Mouse (Mus musculus) liver, postnatal 0 days (tissue): ENCODE results near the gene Lipc. TPM values are rescaled to one million over a fixed set of nuclear protein-coding genes. Genes with fewer than 3 reads are reported as not detected.
A peak's percentile ranks its signal among the peaks of the same experiment; 100 is the strongest.

Experiments used
- ATAC-seq: fragments of 200-750 bp; cut with Nextera tagmentation; 2 replicates; pipeline ENCODE4 v1.8.0; 2017; ENCODE audit warnings: mild to moderate bottlenecking, moderate library complexity
- DNase-seq: peaks from one replicate; pipeline ENCODE4 v3.0.0-alpha.2; 2016
- H3K27ac ChIP-seq: fragments of 300-500 bp; sonication (generic); 2 replicates; pipeline ENCODE4 v1.5.1; 2014; ENCODE audit warnings: antibody characterized with exemption, moderate library complexity, mild to moderate bottlenecking, low read depth
- H3K27me3 ChIP-seq: fragments of 300-500 bp; sonication (generic); 2 replicates; pipeline ENCODE4 v1.6.1; 2014; ENCODE audit warnings: low read length, control low read depth, mixed read lengths; ENCODE audit not compliant: insufficient read depth
- H3K36me3 ChIP-seq: fragments of 300-500 bp; sonication (generic); replicated peaks from 2 replicates; pipeline ENCODE4 v1.6.1; 2014; ENCODE audit warnings: mild to moderate bottlenecking, control low read depth, low read length, moderate library complexity, mixed read lengths; ENCODE audit not compliant: insufficient read depth
- H3K4me1 ChIP-seq: fragments of 300-500 bp; sonication (generic); 2 replicates; pipeline ENCODE4 v1.6.1; 2014; ENCODE audit warnings: antibody characterized with exemption, mild to moderate bottlenecking, control low read depth; ENCODE audit not compliant: insufficient read depth
- H3K4me2 ChIP-seq: fragments of 300-500 bp; sonication (generic); 2 replicates; pipeline ENCODE4 v1.6.1; 2014; ENCODE audit warnings: low read depth, mild to moderate bottlenecking, low read length, moderate library complexity, mixed read lengths
- H3K4me3 ChIP-seq: fragments of 300-500 bp; sonication (generic); 2 replicates; pipeline ENCODE4 v1.5.1; 2014; ENCODE audit warnings: low read depth, low read length
- H3K9ac ChIP-seq: fragments of 300-500 bp; sonication (generic); replicated peaks from 2 replicates; pipeline ENCODE4 v1.6.1; 2014; ENCODE audit warnings: mild to moderate bottlenecking, moderate library complexity
- H3K9me3 ChIP-seq: fragments of 300-500 bp; sonication (generic); 2 replicates; pipeline ENCODE4 v1.6.1; 2016; ENCODE audit warnings: mild to moderate bottlenecking, control low read depth, low read length, mixed read lengths
- CTCF ChIP-seq: sonication (generic); IDR thresholded peaks from 2 replicates; pipeline ENCODE4 v1.5.1; 2016; ENCODE audit warnings: antibody characterized with exemption, low read depth
- EP300 ChIP-seq: IDR thresholded peaks from 2 replicates; pipeline ENCODE4 v1.6.1; 2016; ENCODE audit warnings: antibody characterized with exemption, low read depth, mild to moderate bottlenecking
- WGBS: fragments of 180-500 bp; shearing (Covaris S2); extraction: QIAGEN DNeasy Blood & Tissue Kit; methylation state at CpG from one replicate; pipeline ENCODE4 v1.1.7; 2014; ENCODE audit not compliant: insufficient replicate concordance; 5-methylcytosine and 5-hydroxymethylcytosine counted together
- polyA plus RNA-seq: library from polyadenylated mRNA; unstranded; fragments of >200 nt; fragmentation: Nextera tagmentation; extraction: Ambion mirVana; gene quantifications from 2 replicates; pipeline ENCODE4 v1.2.1, GENCODE M21; 2015

Gene Lipc
- polyA plus RNA-seq, 1 experiment from 2014 or later, result 108 TPM

DNA sequence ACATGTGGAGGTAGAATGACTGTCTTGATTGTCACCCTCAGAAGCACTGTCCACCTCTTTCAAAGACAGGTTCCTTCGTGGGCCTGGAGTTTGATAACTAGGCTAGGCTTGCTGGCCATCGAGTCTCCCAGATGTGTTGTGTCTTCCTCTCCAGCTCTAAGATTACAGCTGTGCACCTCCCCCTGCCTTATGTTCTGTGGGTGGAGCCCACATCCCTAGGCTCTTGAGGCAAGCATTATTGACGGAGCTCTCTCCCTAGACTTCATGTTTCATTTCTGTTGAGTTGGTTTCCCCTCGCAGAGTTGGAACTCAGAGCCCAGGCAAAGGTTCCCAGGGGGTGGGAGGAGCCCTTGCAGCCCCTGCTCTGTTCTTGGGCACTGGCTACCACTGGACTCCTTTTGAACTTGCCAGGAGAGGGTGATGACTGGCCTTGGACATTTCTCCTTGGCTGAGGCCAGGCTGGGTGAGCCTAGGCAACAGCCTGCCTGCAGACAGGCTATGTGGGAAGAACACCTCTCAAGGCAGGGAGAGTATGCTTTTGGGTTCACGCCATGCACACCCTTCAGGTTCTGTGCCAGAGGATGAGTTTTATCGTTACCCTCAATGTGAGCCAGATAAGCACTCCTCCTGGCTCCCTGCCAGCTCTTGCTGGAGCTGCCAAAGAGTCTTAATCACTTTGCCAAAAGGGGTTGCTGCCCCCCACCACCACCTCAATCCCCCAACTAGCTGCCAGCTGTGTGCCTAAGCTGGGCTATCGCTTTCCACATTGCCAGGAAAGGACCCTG lies 30.1 kb downstream of the Lipc start:
- H3K9ac ChIP-seq, result peak overlapping the region; percentile 56
- H3K4me1 ChIP-seq, result peaks cover 74% of the 10 kb centered on the region
- 43% methylated on average over 7 of the region's 7 CpGs for WGBS
- ATAC-seq (peak; percentile 90), DNase-seq (peak; percentile 89)
- H3K27ac ChIP-seq, result peak overlapping the region; percentile 97
- no peaks in the 10 kb centered on the region for H3K36me3 ChIP-seq
- H3K9me3 ChIP-seq, result no peaks in the 10 kb centered on the region
- no peak overlapping the region for H3K4me3 ChIP-seq
- H3K4me2 ChIP-seq, result peak overlapping the region; percentile 65
- H3K27me3 ChIP-seq, result no peaks in the 10 kb centered on the region
- TF ChIP-seq EP300, result peak; percentile 95
- no peak for TF ChIP-seq CTCF

DNA sequence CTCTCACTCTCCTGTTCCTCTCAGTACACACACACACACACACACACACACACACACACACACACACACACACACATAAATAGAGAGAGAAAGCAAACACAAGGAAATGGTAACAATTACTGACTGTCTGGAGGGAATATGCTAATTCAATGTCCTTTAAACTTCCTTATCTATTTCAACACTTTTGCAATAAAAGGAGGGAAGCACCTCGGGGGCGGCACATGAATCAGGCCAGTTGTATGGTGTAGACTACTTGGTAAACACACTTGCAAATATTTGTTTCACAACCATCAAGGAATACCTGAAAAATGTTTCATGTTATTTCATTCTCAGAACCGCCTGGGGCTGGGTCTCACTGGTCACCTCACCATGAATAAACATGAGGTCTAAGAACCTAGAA lies 30.9 kb downstream of the Lipc start:
- Histone ChIP-seq H3K9me3 (no peaks in the 10 kb centered on the region), H3K4me3 (no peak overlapping the region), H3K27me3 (no peaks in the 10 kb centered on the region), H3K27ac (peak overlapping the region; percentile 97), H3K36me3 (no peaks in the 10 kb centered on the region), H3K4me1 (peaks cover 73% of the 10 kb centered on the region), H3K4me2 (0 out of 2 replicates have a peak overlapping the region, but pooled peaks have one; percentile 65), H3K9ac (peak overlapping the region; percentile 56; the same call in 1 of the 2 replicates)
- TF ChIP-seq CTCF (no peak), EP300 (no peak; the same call in 1 of the 2 replicates)
- ATAC-seq (no peak), DNase-seq (no peak)
- WGBS, result 27% methylated on average over 3 of the region's 3 CpGs

DNA sequence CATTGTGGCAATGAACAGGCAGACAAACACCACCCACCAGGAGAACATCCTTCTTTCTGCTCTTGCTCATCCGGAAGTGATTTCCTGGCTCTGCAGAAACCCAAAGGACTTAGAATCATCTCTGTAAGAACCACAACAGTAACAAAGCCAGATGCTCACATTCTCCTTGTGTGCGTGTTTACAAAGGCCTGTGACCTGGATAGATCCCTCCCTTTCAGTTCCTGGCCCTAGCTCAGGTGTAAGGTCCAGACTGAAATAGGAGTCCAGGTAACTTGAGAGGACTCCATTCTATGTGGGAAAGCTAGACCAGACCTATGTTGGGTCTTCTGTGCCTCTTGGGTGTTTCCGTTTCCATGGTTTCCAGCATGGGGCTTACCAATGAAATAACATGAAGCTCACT lies 32.8 kb downstream of the Lipc start:
- Histone ChIP-seq H3K4me1 (peaks cover 77% of the 10 kb centered on the region), H3K27ac (no peak overlapping the region), H3K4me3 (no peak overlapping the region), H3K27me3 (no peaks in the 10 kb centered on the region), H3K9ac (no peak overlapping the region), H3K36me3 (no peaks in the 10 kb centered on the region), H3K9me3 (no peaks in the 10 kb centered on the region), H3K4me2 (no peak overlapping the region)
- no peak for TF ChIP-seq EP300
- ATAC-seq, result no peak
- WGBS, result 78% methylated on average over 3 of the region's 3 CpGs
- no peak for DNase-seq

DNA sequence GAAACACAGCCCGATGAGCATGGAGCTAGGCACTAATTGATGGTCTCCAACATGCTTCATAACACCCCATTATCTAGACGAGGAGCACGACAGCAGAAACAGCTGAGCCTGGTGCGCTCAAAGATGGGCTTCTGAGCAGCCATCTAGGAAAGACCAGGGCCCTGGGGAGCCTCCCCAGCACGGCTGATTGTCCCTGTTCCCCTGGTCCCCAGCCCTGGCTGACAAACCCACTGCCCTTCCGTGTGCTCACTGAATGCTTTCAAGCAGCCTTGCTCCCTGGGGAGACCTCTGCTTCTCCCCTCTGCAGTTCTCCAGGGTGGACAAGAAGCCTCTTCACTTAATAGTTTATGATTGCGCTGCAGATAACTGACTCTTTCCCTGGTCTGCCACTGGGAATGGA lies 35.5 kb downstream of the Lipc start:
- Histone ChIP-seq H3K9ac (no peak overlapping the region), H3K9me3 (no peaks in the 10 kb centered on the region), H3K27me3 (no peaks in the 10 kb centered on the region), H3K4me3 (no peak overlapping the region), H3K27ac (no peak overlapping the region; the same call in 1 of the 2 replicates), H3K4me1 (peaks cover 60% of the 10 kb centered on the region), H3K36me3 (no peaks in the 10 kb centered on the region), H3K4me2 (no peak overlapping the region)
- no peak for TF ChIP-seq EP300
- no peak for TF ChIP-seq CTCF
- no peak for DNase-seq
- 65% methylated on average over 7 of the region's 7 CpGs for WGBS
- ATAC-seq, result no peak

DNA sequence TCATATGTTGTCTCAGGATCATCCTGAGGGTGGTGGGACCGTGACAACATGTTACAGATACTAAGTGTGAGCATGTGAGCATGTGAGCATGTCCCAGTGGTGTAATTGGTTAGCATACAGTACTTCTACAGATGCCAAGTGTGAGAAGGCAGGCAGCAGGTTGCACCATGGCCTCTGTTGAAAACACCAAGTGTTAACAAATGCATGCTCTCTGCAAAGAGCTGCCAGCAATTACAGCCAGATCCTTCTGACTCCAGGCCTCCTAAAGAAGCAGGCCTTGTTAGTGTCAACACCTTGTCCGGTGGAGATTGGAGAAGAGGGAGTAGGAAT lies 36.7 kb downstream of the Lipc start:
- H3K4me1 ChIP-seq, result peaks cover 50% of the 10 kb centered on the region
- TF ChIP-seq EP300 (no peak), CTCF (no peak)
- H3K9me3 ChIP-seq, result no peaks in the 10 kb centered on the region
- H3K4me3 ChIP-seq, result no peak overlapping the region
- H3K9ac ChIP-seq, result peak overlapping the region; percentile 7; the same call in 1 of the 2 replicates
- peak overlapping the region; percentile 53 for H3K27ac ChIP-seq
- ATAC-seq, result no peak
- no peak for DNase-seq
- no peaks in the 10 kb centered on the region for H3K36me3 ChIP-seq
- 73% methylated on average over 2 of the region's 2 CpGs for WGBS
- H3K27me3 ChIP-seq, result no peaks in the 10 kb centered on the region
- H3K4me2 ChIP-seq, result no peak overlapping the region

DNA sequence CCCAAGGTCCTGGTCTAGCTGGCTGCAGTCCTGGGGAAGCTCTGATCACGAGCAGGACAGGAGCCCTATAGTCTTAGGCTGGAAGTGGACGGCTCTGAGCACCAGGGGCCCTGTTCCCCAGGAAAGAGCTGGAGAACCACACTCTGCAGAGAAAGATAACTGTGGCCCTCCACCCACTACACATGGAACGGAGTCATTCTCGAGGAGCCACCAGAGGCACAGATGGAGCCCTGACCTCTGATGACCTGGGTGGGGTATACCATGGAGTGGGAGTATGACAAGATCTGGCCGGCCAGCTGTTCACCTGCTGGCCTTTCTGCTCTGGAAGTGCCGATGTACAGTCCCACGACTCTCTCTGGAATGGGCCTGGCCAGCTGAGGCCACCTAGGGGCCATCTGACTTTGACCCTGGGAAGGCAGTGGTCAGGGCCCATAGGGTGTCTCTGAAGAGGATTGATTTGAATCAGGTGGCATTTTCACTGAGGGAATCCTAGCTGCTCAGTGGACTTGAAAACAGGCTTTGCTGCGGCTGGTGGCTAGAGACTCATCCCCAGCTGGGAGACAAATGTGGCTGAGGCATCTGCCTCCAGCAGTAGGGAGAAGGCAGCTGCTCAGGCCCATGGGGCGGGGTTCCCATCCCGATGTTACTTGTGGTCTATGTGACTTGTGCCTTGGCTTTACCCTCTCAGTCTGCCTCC lies 37.2 kb downstream of the Lipc start:
- WGBS, result 39% methylated on average over 10 of the region's 10 CpGs
- H3K4me3 ChIP-seq, result no peak overlapping the region
- no peaks in the 10 kb centered on the region for H3K9me3 ChIP-seq
- no peaks in the 10 kb centered on the region for H3K36me3 ChIP-seq
- peak; percentile 38; the same call in 1 of the 2 replicates for TF ChIP-seq EP300
- TF ChIP-seq CTCF, result peak; percentile 52
- H3K27me3 ChIP-seq, result no peaks in the 10 kb centered on the region
- H3K4me2 ChIP-seq, result peak overlapping the region; percentile 35
- ATAC-seq (peak; percentile 88), DNase-seq (peak; percentile 53)
- H3K27ac ChIP-seq, result peak overlapping the region; percentile 53
- H3K9ac ChIP-seq, result peak overlapping the region; percentile 27; the same call in 1 of the 2 replicates
- peaks cover 50% of the 10 kb centered on the region for H3K4me1 ChIP-seq
